Mouse (Mus musculus) liver, embryonic 14.5 days (tissue): ENCODE measurements around the gene Foxj1. TPM values are rescaled to one million over a fixed set of nuclear protein-coding genes. Genes with fewer than 3 reads are reported as not detected.

Experiments
- ATAC-seq: fragments of 200-750 bp; cut with Nextera tagmentation; 2 replicates; pipeline ENCODE4 v1.8.0; 2017; ENCODE audit warnings: moderate number of reproducible peaks, mild to moderate bottlenecking, moderate library complexity; ENCODE audit not compliant: insufficient read depth
- DNase-seq, 3 experiments: peaks; one replicate each; pipeline ENCODE4 v3.0.0-alpha.2; 2012 to 2013; ENCODE audit warnings: low read depth in 3 of 3, low spot score in 3 of 3
- H3K27ac ChIP-seq: fragments of 300-500 bp; sonication (generic); 2 replicates; pipeline ENCODE4 v1.5.1; 2014; ENCODE audit warnings: moderate library complexity, mild to moderate bottlenecking, control low read depth, inconsistent platforms
- H3K27me3 ChIP-seq: fragments of 300-500 bp; sonication (generic); 2 replicates; pipeline ENCODE4 v1.6.1; 2014; ENCODE audit warnings: mild to moderate bottlenecking, low read length, moderate library complexity; ENCODE audit not compliant: control insufficient read depth, insufficient read depth
- H3K36me3 ChIP-seq: fragments of 300-500 bp; sonication (generic); replicated peaks from 2 replicates; pipeline ENCODE4 v1.6.1; 2014; ENCODE audit warnings: low read depth; ENCODE audit not compliant: control insufficient read depth, insufficient read depth
- H3K4me1 ChIP-seq, 2 experiments: fragments of 200-500 bp in 1 of 2; fragments of 300-500 bp in 1 of 2; sonication (generic) in 1 of 2; replicated peaks; 2 replicates each; pipeline ENCODE4 v1.6.1; 2012 to 2014; ENCODE audit warnings: antibody characterized with exemption in 1 of 2, inconsistent platforms in 1 of 2, low read length in 1 of 2; ENCODE audit not compliant: control insufficient read depth in 2 of 2, insufficient read depth in 2 of 2
- H3K4me2 ChIP-seq: fragments of 300-500 bp; sonication (generic); 2 replicates; pipeline ENCODE4 v1.6.1; 2014; ENCODE audit warnings: low read depth, mild to moderate bottlenecking, control low read depth, moderate library complexity
- H3K4me3 ChIP-seq, 2 experiments: fragments of 200-500 bp in 1 of 2; fragments of 300-500 bp in 1 of 2; sonication (generic) in 1 of 2; 2 replicates each; pipeline ENCODE4 v1.5.1; 2012 to 2014; ENCODE audit warnings: low read depth in 2 of 2, low read length in 2 of 2, mild to moderate bottlenecking in 2 of 2, control low read depth in 1 of 2, inconsistent platforms in 1 of 2, moderate library complexity in 1 of 2; ENCODE audit not compliant: insufficient read depth in 1 of 2
- H3K9ac ChIP-seq: fragments of 300-500 bp; sonication (generic); replicated peaks from 2 replicates; pipeline ENCODE4 v1.6.1; 2014; ENCODE audit warnings: mild to moderate bottlenecking, control low read depth, moderate library complexity
- H3K9me3 ChIP-seq: fragments of 300-500 bp; sonication (generic); 2 replicates; pipeline ENCODE4 v1.6.1; 2016; ENCODE audit warnings: low read length, mixed read lengths; ENCODE audit not compliant: control insufficient read depth
- CTCF ChIP-seq: IDR thresholded peaks from 2 replicates; pipeline ENCODE4 v1.5.1; 2016; ENCODE audit warnings: antibody characterized with exemption, low read depth, control low read depth
- EP300 ChIP-seq: IDR thresholded peaks from 2 replicates; pipeline ENCODE4 v1.6.1; 2016; ENCODE audit warnings: antibody characterized with exemption, low read depth
- WGBS: fragments of 180-500 bp; shearing (Covaris S2); extraction: QIAGEN DNeasy Blood & Tissue Kit; methylation state at CpG from one replicate; pipeline ENCODE4 v1.1.7; 2014; ENCODE audit not compliant: insufficient replicate concordance; 5-methylcytosine and 5-hydroxymethylcytosine counted together
- polyA plus RNA-seq, 2 experiments: library from polyadenylated mRNA; depleted of rRNA in 1 of 2; stranded (reverse) in 1 of 2; unstranded in 1 of 2; fragments of >200 nt; fragmentation: Nextera tagmentation in 1 of 2; extraction: Ambion mirVana in 1 of 2; gene quantifications; 2 replicates each; pipeline versions ENCODE4 v1.2.1 to v1.2.3; 2012 to 2014

Foxj1 gene
- polyA plus RNA-seq, 2 experiments, result 0.76 to 1.2 TPM

DNA sequence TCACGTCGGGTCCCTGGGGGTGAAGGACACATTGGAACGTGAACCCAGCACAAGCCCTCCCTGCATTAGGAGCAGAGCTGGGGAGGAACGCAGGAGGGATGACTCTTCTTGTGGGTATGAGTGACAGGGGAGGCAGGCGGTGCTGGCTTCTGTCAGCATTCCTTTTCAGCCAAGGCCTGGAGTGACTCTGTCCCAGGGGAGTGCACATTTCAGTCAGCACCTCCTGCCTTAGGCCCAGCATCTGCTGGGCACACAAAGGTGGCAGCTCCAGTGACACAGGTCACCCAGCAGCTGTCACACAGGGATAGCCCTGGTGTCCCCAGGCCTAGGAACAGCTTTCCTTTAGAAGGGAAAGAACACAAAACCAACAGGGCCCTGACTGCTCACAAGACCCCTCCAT is 12.8 kb upstream of the Foxj1 start:
- WGBS, result 69% methylated on average over 5 of the region's 5 CpGs
- Histone ChIP-seq H3K9me3 (no peaks in the 10 kb centered on the region), H3K9ac (no peak overlapping the region), H3K4me1 (no peaks in the 10 kb centered on the region), H3K36me3 (no peaks in the 10 kb centered on the region), H3K4me3 (no peak overlapping the region), H3K4me2 (no peak overlapping the region), H3K27ac (no peak overlapping the region), H3K27me3 (no peaks in the 10 kb centered on the region)
- TF ChIP-seq EP300, result no peak
- TF ChIP-seq CTCF, result no peak
- DNase-seq (no peak), ATAC-seq (no peak)

DNA sequence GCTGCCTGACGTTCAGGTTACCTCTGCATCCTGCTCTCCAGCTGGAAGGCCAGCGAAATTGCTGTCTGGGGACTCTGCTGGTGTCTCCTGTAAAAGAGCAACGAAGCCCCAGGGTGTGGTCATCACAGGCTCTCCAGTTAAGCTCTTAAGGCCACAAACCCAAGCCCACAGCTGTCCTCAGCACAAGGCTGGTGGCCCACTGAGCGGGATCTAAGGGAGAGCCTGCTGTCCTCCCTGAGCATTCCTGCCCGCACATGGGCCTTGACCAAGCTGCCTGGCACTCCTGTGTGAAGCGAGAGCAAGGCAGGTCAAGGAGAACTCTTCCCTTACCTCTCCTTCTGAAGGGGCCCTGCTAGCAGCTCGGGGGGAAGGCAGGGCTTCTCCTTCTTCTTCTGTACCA is 11.8 kb upstream of the Foxj1 start:
- WGBS, result 66% methylated on average over 7 of the region's 7 CpGs
- Histone ChIP-seq H3K27me3 (no peaks in the 10 kb centered on the region), H3K9me3 (no peaks in the 10 kb centered on the region), H3K36me3 (no peaks in the 10 kb centered on the region), H3K27ac (no peak overlapping the region), H3K4me2 (no peak overlapping the region), H3K9ac (no peak overlapping the region), H3K4me3 (no peak overlapping the region), H3K4me1 (no peaks in the 10 kb centered on the region)
- TF ChIP-seq CTCF, result no peak
- TF ChIP-seq EP300, result no peak
- ATAC-seq (no peak), DNase-seq (no peak)

DNA sequence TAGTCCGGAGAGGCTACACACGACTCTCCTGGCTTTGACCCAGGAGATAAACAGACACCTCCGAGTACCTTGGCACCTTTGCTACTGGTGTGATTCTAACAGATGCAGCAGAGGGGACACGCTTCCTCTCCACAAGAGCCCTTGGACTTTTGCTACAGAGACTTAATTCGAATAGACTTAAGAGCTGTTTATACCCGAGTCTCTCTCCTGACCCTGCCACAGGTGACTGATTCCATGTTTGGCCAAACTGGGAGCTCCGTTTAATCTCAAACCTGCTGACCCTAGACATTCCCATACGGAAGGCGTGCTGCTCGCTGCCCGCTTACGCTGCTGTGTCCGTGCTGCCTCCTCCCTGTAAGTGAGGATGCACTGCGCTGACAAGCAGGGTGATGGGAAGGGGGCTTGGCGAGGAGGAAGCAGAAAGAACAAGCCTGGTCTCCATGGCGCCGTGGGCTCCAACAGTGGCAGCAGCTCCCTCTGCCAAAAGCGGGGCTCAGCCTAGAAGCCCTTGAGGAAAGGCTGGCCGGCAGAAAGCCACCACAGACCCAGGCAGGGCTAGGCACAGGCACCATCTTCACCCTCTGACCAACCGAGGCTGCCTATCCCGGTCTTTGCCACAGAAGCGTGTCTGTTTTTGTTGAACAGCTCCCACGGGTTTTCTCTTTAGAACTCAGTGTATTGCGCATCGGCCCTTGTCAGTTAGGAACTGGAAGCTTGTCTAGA is 7.0 kb upstream of the Foxj1 start:
- Histone ChIP-seq H3K9me3 (no peaks in the 10 kb centered on the region), H3K27ac (no peak overlapping the region), H3K36me3 (no peaks in the 10 kb centered on the region), H3K4me1 (no peaks in the 10 kb centered on the region), H3K9ac (no peak overlapping the region), H3K4me3 (no peak overlapping the region), H3K27me3 (no peaks in the 10 kb centered on the region; the same call in 1 of the 2 replicates), H3K4me2 (no peak overlapping the region)
- WGBS, result 70% methylated on average over 25 of the region's 25 CpGs
- no peak for DNase-seq
- TF ChIP-seq CTCF (no peak), EP300 (no peak)
- ATAC-seq, result no peak

DNA sequence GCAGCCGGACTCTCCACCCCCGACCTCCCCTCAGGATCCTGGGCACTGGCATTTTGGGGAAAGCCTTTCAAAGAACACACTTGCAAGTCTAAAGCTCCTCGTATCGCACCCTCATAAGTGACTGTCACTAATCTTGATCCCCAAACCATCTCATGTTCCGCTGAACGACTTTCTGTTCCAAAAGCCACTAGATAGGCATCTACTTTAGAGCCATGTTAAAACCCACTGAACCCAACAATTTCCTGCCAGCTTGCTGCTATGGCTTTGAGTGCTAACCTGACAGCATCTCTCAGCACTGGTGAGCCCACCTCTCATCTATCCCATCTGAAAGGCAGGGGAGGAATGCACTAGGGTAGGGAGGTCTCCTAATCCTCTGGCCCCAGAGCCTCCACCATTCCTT is 2.3 kb upstream of the Foxj1 start:
- no peaks in the 10 kb centered on the region for H3K4me1 ChIP-seq
- H3K27ac ChIP-seq, result no peak overlapping the region
- 38% methylated on average over 6 of the region's 6 CpGs for WGBS
- DNase-seq (no peak), ATAC-seq (no peak)
- H3K4me2 ChIP-seq, result no peak overlapping the region
- H3K9ac ChIP-seq, result no peak overlapping the region
- H3K9me3 ChIP-seq, result no peaks in the 10 kb centered on the region
- H3K27me3 ChIP-seq, result peaks cover 36% of the 10 kb centered on the region
- TF ChIP-seq CTCF (no peak), EP300 (no peak)
- H3K36me3 ChIP-seq, result no peaks in the 10 kb centered on the region
- H3K4me3 ChIP-seq, result no peak overlapping the region

DNA sequence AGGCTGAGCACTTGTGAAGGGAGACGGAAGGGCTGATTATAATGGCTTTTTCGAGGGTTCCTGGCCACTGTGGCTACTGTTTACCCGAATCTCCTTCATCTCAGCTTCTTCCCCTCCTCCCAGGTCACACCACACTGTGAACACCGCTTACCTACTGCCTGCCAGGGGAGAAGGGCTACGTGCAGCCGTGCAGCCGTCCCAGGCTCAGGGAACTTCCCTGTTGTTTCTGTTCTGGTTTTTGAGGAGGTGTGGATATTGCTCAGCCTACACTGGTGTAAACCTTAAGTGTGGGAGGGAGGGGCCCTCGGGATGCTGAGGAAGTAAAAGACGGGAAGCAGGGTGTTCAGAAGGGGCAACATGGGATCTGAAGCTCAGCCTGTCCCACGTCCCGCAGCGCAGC is 1.8 kb upstream of the Foxj1 start:
- H3K4me3 ChIP-seq, result no peak overlapping the region
- WGBS, result 42% methylated on average over 12 of the region's 12 CpGs
- H3K27ac ChIP-seq, result no peak overlapping the region
- peaks cover 36% of the 10 kb centered on the region for H3K27me3 ChIP-seq
- H3K4me1 ChIP-seq, result no peaks in the 10 kb centered on the region
- DNase-seq, result no peak
- no peak overlapping the region for H3K9ac ChIP-seq
- no peak for ATAC-seq
- TF ChIP-seq EP300 (no peak), CTCF (no peak)
- no peaks in the 10 kb centered on the region for H3K36me3 ChIP-seq
- H3K9me3 ChIP-seq, result no peaks in the 10 kb centered on the region
- no peak overlapping the region for H3K4me2 ChIP-seq
